Mouse (Mus musculus): ENCODE data around the gene Gm156. TPM values are rescaled to one million over a fixed set of nuclear protein-coding genes. Genes with fewer than 3 reads are reported as not detected.

Gene Gm156
- polyA plus RNA-seq, 1 experiment from 2014 or later: not detected

Other genes starting within 250 kb of the Gm156 start
- not detected in 2 replicates for gene Klre1, start 206.4 kb downstream of the Gm156 start, polyA plus RNA-seq (2015; fragmentation: Nextera tagmentation; extraction: Ambion mirVana)
- gene Klrd1, start 192.5 kb downstream of the Gm156 start, polyA plus RNA-seq (2015; fragmentation: Nextera tagmentation; extraction: Ambion mirVana): not detected in 2 replicates
- 0.14 and 0.18 TPM in 2 replicates for gene Klrk1, start 160.4 kb downstream of the Gm156 start, polyA plus RNA-seq (2015; fragmentation: Nextera tagmentation; extraction: Ambion mirVana)
- gene Klrc3, start 140.9 kb downstream of the Gm156 start, polyA plus RNA-seq (2015; fragmentation: Nextera tagmentation; extraction: Ambion mirVana): not detected in 2 replicates
- gene Klrc2, start 123.6 kb downstream of the Gm156 start, polyA plus RNA-seq (2015; fragmentation: Nextera tagmentation; extraction: Ambion mirVana): not detected in 2 replicates
- gene Klrc1, start 105.3 kb downstream of the Gm156 start, polyA plus RNA-seq (2015; fragmentation: Nextera tagmentation; extraction: Ambion mirVana): not detected in 2 replicates
- not detected in 2 replicates for gene Klri1, start 67.1 kb downstream of the Gm156 start, polyA plus RNA-seq (2015; fragmentation: Nextera tagmentation; extraction: Ambion mirVana)
- not detected in 2 replicates for gene Klri2, start 43.8 kb downstream of the Gm156 start, polyA plus RNA-seq (2015; fragmentation: Nextera tagmentation; extraction: Ambion mirVana)
- gene Gm17631, start 78.4 kb upstream of the Gm156 start, polyA plus RNA-seq (2015; fragmentation: Nextera tagmentation; extraction: Ambion mirVana): not detected in 2 replicates
- gene Klra17, start 92.4 kb upstream of the Gm156 start, polyA plus RNA-seq (2015; fragmentation: Nextera tagmentation; extraction: Ambion mirVana): not detected in 2 replicates
- gene Klra5, start 133.4 kb upstream of the Gm156 start, polyA plus RNA-seq (2015; fragmentation: Nextera tagmentation; extraction: Ambion mirVana): not detected in 2 replicates
- gene Klra6, start 242.7 kb upstream of the Gm156 start, polyA plus RNA-seq (2015; fragmentation: Nextera tagmentation; extraction: Ambion mirVana): not detected in 2 replicates

All from forebrain, embryonic 13.5 days (tissue).